1 mouse cellular context compared by ENCODE assay signal in the genomic region with DNA sequence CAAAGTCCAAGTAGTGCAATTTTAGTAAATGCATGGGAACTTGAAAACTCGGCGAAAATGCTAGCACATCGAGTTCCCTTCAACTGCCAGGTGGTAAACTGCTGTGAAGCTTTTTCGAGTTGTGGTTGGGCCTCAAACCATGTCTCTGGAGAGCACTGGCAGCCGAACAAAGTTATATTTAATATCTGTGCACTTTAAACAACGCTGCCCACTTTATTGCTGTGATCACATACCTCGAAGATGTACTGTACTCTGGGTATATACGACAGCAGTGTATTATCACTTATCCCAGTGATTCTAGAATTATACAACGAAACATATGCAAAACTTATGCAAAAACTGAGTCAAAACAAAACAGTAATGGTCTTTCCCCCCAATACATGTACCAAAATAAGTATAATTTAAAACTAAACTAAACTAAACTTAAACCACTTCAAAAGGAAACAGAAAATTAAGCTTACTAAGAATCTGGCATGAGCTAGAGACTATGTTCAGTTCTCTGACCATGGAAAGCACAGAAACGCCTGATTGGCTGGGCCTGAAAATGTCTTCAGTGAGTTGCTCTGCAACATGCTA.
TF ChIP-seq lines count a peak whose summit lies in the region.

No protein-coding gene starts in this region.

TF ChIP-seq in CH12.LX, 34 proteins besides CTCF, POLR2A, EP300 and RAD21 (continued from another document):
- TF ChIP-seq MEF2A (IDR thresholded peaks at IDR 0.05; ENCODE audit: borderline replicate concordance, low read depth, low read length) (peak; percentile 95), MAZ (IDR thresholded peaks at IDR 0.05; ENCODE audit: low read depth, low read length) (no peak), MYC (IDR thresholded peaks at IDR 0.05; ENCODE audit: low read depth, low read length) (peak; percentile 64; the same call in 1 of the 2 replicates), MAFK (IDR thresholded peaks at IDR 0.05; ENCODE audit: insufficient replicate concordance, low read length) (peak; percentile 71; the same call in 1 of the 2 replicates), POLR2AphosphoS2 (IDR thresholded peaks at IDR 0.05; ENCODE audit: low read depth, low read length) (no peak)
